Mouse (Mus musculus) T-helper 1 cell (primary cell): Measurements from ENCODE around the gene Dgki.

ENCODE experiments used
- in situ Hi-C: fragments of 300-600 bp; cut with MboI, MseI; formaldehyde crosslinking; loops from one replicate; pipeline ENCODE4 v1.15.1; 2025; ENCODE audit warnings: high pct_unique_total_duplicates

Gene Dgki

GRCm38 (mm10) chr6:37030402-37030801 is 269.6 kb downstream of the Dgki start:
- in situ Hi-C loops: loop anchor here (10.0 kb wide), 1 partner anchor 1486 kb away; no protein-coding TSS in a partner anchor

- in situ Hi-C loops: no loop called here
Observed at GRCm38 (mm10) chr6:37028841-37029240, 271.1 kb downstream of the Dgki start.

GRCm38 (mm10) chr6:37028300-37028699 is 271.7 kb downstream of the Dgki start:
- in situ Hi-C loops: no loop called here

GRCm38 (mm10) chr6:37026343-37027243 is 273.4 kb downstream of the Dgki start:
- in situ Hi-C loops: no loop called here

- in situ Hi-C loops: no loop called here
Observed at GRCm38 (mm10) chr6:37016046-37016445, 283.9 kb downstream of the Dgki start.

- in situ Hi-C loops: no loop called here
Observed at GRCm38 (mm10) chr6:37011597-37011996, 288.4 kb downstream of the Dgki start.

GRCm38 (mm10) chr6:37007573-37007972 is 292.4 kb downstream of the Dgki start:
- in situ Hi-C loops: no loop called here

- in situ Hi-C loops: no loop called here
Observed at GRCm38 (mm10) chr6:37004914-37005313, 295.1 kb downstream of the Dgki start.

GRCm38 (mm10) chr6:37003235-37003634 is 296.7 kb downstream of the Dgki start:
- in situ Hi-C loops: no loop called here

- in situ Hi-C loops: no loop called here
Observed at GRCm38 (mm10) chr6:36998942-36999341, 301.0 kb downstream of the Dgki start.

- in situ Hi-C loops: no loop called here
Observed at GRCm38 (mm10) chr6:36994329-36994728, 305.7 kb downstream of the Dgki start.

GRCm38 (mm10) chr6:36990186-36990585 is 309.8 kb downstream of the Dgki start:
- in situ Hi-C loops: no loop called here

- in situ Hi-C loops: no loop called here
Observed at GRCm38 (mm10) chr6:36988800-36989199, 311.2 kb downstream of the Dgki start.

- in situ Hi-C loops: no loop called here
Observed at GRCm38 (mm10) chr6:36981646-36982045, 318.3 kb downstream of the Dgki start.

GRCm38 (mm10) chr6:36980475-36980874 is 319.5 kb downstream of the Dgki start:
- in situ Hi-C loops: no loop called here

- in situ Hi-C loops: no loop called here
Observed at GRCm38 (mm10) chr6:36978176-36978575, 321.8 kb downstream of the Dgki start.

GRCm38 (mm10) chr6:36973096-36973495 is 326.9 kb downstream of the Dgki start:
- in situ Hi-C loops: no loop called here

- in situ Hi-C loops: no loop called here
Observed at GRCm38 (mm10) chr6:36972494-36972893, 327.5 kb downstream of the Dgki start.

GRCm38 (mm10) chr6:36969249-36969885 is 330.6 kb downstream of the Dgki start:
- in situ Hi-C loops: no loop called here

- in situ Hi-C loops: no loop called here
Observed at GRCm38 (mm10) chr6:36960658-36961057, 339.3 kb downstream of the Dgki start.

- in situ Hi-C loops: no loop called here
Observed at GRCm38 (mm10) chr6:36955293-36955692, 344.7 kb downstream of the Dgki start.

- in situ Hi-C loops: no loop called here
Observed at GRCm38 (mm10) chr6:36950648-36951047, 349.3 kb downstream of the Dgki start.

GRCm38 (mm10) chr6:36947861-36948260 is 352.1 kb downstream of the Dgki start:
- in situ Hi-C loops: no loop called here
